In the genomic region with DNA sequence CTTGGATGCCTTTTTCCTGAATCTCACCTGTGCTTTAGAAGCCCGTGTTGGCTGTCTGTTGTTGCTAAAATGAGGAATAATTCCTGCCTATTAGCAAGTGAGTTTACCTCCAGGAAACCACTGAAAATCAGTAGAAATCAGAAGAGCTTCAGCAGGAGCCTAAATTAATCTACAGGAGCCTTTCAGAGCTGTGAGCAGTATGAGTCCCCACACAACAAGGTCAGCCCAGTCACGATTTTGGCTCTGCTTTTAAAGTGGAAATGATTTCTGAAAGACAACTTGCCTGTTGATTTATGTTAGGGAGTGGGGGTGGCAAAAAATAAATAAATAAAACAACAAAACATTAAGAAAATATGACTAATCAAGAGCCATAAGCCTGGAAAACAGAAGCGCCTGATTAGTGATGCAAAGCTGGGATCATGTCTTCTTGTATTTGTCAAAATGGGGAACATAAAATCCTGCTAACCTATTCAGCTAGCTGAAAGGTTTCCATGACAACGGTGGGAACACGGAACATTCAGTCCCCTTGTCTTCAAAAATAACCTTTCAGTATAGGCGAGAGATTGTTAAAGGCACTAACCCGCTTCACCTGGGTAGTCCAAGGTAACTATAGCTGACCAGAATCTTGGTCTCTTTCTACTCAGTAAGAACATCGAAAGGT, we compare ENCODE assay signal across 13 mouse cellular contexts.
DNase-seq lines count a peak whose midpoint lies in the region; ATAC-seq and TF ChIP-seq lines count a peak whose summit lies in the region.
"Had no signal": no experiment of that assay in that cellular context is flagged by ENCODE, and none has a peak within 500 bp of the region (broad histone marks: within the 10 kb centered on the region; RNA-seq: fewer than 3 reads in every experiment).

No protein-coding gene starts in this region.

- no peak for DNase-seq in forebrain, embryonic 11.5 days (ENCODE audit: low spot score)
- DNase-seq in forebrain, embryonic 10.5 days (ENCODE audit: extremely low spot score, low spot score): no peak
- peak; percentile 23 for DNase-seq in retina, postnatal 1 day
- no peak for DNase-seq in retina, embryonic 14.5 days (ENCODE audit: low spot score)
- DNase-seq in forebrain, postnatal 0 days: peak; percentile 75
- DNase-seq in right cerebral cortex, postnatal 36 days (ENCODE audit: low spot score in 2 of 2): peak; percentile 27 to 69
- no peak for DNase-seq in cerebellum, postnatal 36 days

- H3K4me3 ChIP-seq in forebrain, embryonic 11.5 days (ENCODE audit: low read depth, low read length): no peak overlapping the region
- no peak overlapping the region for H3K4me3 ChIP-seq in forebrain, embryonic 10.5 days
- H3K4me3 ChIP-seq in forebrain, postnatal 0 days (ENCODE audit: low read depth, low read length): no peak overlapping the region
- H3K4me3 ChIP-seq in heart, embryonic 11.5 days (ENCODE audit: low read depth, low read length): no peak overlapping the region
- H3K4me3 ChIP-seq: embryonic facial prominence, embryonic 10.5 days; heart, embryonic 13.5 days; liver, embryonic 15.5 days had no signal

- no peaks in the 10 kb centered on the region for H3K36me3 ChIP-seq in forebrain, embryonic 11.5 days (ENCODE audit: control insufficient read depth, insufficient read depth, low read length)
- no peaks in the 10 kb centered on the region for H3K36me3 ChIP-seq in forebrain, embryonic 10.5 days (replicated peaks)
- H3K36me3 ChIP-seq in forebrain, postnatal 0 days (ENCODE audit: insufficient read depth): no peaks in the 10 kb centered on the region
- no peaks in the 10 kb centered on the region for H3K36me3 ChIP-seq in heart, embryonic 11.5 days (ENCODE audit: control insufficient read depth, insufficient read depth, low read length)
- H3K36me3 ChIP-seq: embryonic facial prominence, embryonic 10.5 days; heart, embryonic 13.5 days; liver, embryonic 15.5 days had no signal

- ATAC-seq in forebrain, embryonic 11.5 days (replicated peaks; ENCODE audit: low FRiP score): peak; percentile 56
- peak; percentile 86 for ATAC-seq in forebrain, postnatal 0 days
- ATAC-seq in heart, embryonic 11.5 days (replicated peaks; ENCODE audit: insufficient number of reproducible peaks, low FRiP score, low TSS enrichment): no peak
- ATAC-seq: intestine, postnatal 0 days; Patski had no signal

- no peaks in the 10 kb centered on the region for H3K27me3 ChIP-seq in forebrain, embryonic 11.5 days (ENCODE audit: control insufficient read depth, insufficient read depth, low read length)
- no peaks in the 10 kb centered on the region for H3K27me3 ChIP-seq in forebrain, embryonic 10.5 days (ENCODE audit: poor library complexity, severe bottlenecking)
- no peaks in the 10 kb centered on the region for H3K27me3 ChIP-seq in forebrain, postnatal 0 days (ENCODE audit: insufficient read depth, low read length)
- no peaks in the 10 kb centered on the region for H3K27me3 ChIP-seq in heart, embryonic 11.5 days (ENCODE audit: control insufficient read depth, insufficient read depth, low read length)
- H3K27me3 ChIP-seq: heart, embryonic 13.5 days; liver, embryonic 15.5 days had no signal

- no peak overlapping the region for H3K27ac ChIP-seq in forebrain, embryonic 11.5 days (ENCODE audit: low read depth, low read length)
- no peak overlapping the region for H3K27ac ChIP-seq in forebrain, embryonic 10.5 days
- peak overlapping the region; percentile 72 for H3K27ac ChIP-seq in forebrain, postnatal 0 days (ENCODE audit: low read depth, low read length)
- no peak overlapping the region for H3K27ac ChIP-seq in heart, embryonic 11.5 days (ENCODE audit: low read depth, low read length)
- H3K27ac ChIP-seq: embryonic facial prominence, embryonic 10.5 days; heart, embryonic 13.5 days; liver, embryonic 15.5 days had no signal

- no peak for TF ChIP-seq CTCF in forebrain, postnatal 0 days (IDR thresholded peaks at IDR 0.05; ENCODE audit: low read depth)

- no peak overlapping the region for H3K4me2 ChIP-seq in forebrain, embryonic 11.5 days (ENCODE audit: low read depth, low read length, severe bottlenecking)
- no peak overlapping the region for H3K4me2 ChIP-seq in forebrain, postnatal 0 days (ENCODE audit: low read depth)
- H3K4me2 ChIP-seq in heart, embryonic 11.5 days: no peak overlapping the region
- H3K4me2 ChIP-seq: heart, embryonic 13.5 days; liver, embryonic 15.5 days had no signal

- peaks cover 3% of the 10 kb centered on the region; the same call in 1 of the 2 replicates for H3K4me1 ChIP-seq in forebrain, embryonic 11.5 days (replicated peaks; ENCODE audit: control insufficient read depth, insufficient read depth, low read length)
- peaks cover 9% of the 10 kb centered on the region for H3K4me1 ChIP-seq in forebrain, embryonic 10.5 days
- 0 out of 2 replicates have a peak, but pooled peaks cover 8% of the 10 kb centered on the region for H3K4me1 ChIP-seq in forebrain, postnatal 0 days (ENCODE audit: insufficient read depth)
- no peaks in the 10 kb centered on the region for H3K4me1 ChIP-seq in heart, embryonic 11.5 days (ENCODE audit: control insufficient read depth, insufficient read depth, low read length)
- H3K4me1 ChIP-seq: embryonic facial prominence, embryonic 10.5 days; heart, embryonic 13.5 days; liver, embryonic 15.5 days had no signal

- WGBS in forebrain, embryonic 11.5 days: 49% methylated on average over 8 of the region's 8 CpGs
- 70% methylated on average over 8 of the region's 8 CpGs for WGBS in forebrain, embryonic 10.5 days
- 26% methylated on average over 8 of the region's 8 CpGs for WGBS in forebrain, postnatal 0 days
- WGBS in heart, embryonic 11.5 days (ENCODE audit: insufficient replicate concordance): 77% methylated on average over 8 of the region's 8 CpGs

- no peaks in the 10 kb centered on the region for H3K9me3 ChIP-seq in forebrain, embryonic 11.5 days (ENCODE audit: control insufficient read depth, low read length)
- no peaks in the 10 kb centered on the region for H3K9me3 ChIP-seq in forebrain, embryonic 10.5 days
- no peaks in the 10 kb centered on the region for H3K9me3 ChIP-seq in forebrain, postnatal 0 days (ENCODE audit: low read length)
- H3K9me3 ChIP-seq in heart, embryonic 11.5 days (replicated peaks; ENCODE audit: control insufficient read depth, low read length): no peaks in the 10 kb centered on the region
- H3K9me3 ChIP-seq: embryonic facial prominence, embryonic 10.5 days; heart, embryonic 13.5 days; liver, embryonic 15.5 days had no signal

- H3K9ac ChIP-seq in forebrain, embryonic 11.5 days (ENCODE audit: low read length): no peak overlapping the region
- H3K9ac ChIP-seq in forebrain, postnatal 0 days: no peak overlapping the region
- no peak overlapping the region for H3K9ac ChIP-seq in heart, embryonic 11.5 days (ENCODE audit: low read depth, low read length)
- H3K9ac ChIP-seq: heart, embryonic 13.5 days; liver, embryonic 15.5 days had no signal

Comparison
In these comparisons a context has a peak if more than half of its experiments do, and no peak if none do; other contexts are left out.
1. DNase-seq: peak in retina, postnatal 1 day (single experiment), forebrain, postnatal 0 days (single experiment) and right cerebral cortex, postnatal 36 days (2 of 2); none in forebrain, embryonic 11.5 days (single experiment), forebrain, embryonic 10.5 days (single experiment), retina, embryonic 14.5 days (single experiment) and cerebellum, postnatal 36 days (0 of 2).